Mouse (Mus musculus) kidney, postnatal 0 days (tissue): ENCODE measurements around the gene Gpc3. TPM values are rescaled to one million over a fixed set of nuclear protein-coding genes. Genes with fewer than 3 reads are reported as not detected.

Source experiments
- ATAC-seq: fragments of 200-750 bp; cut with Nextera tagmentation; replicated peaks from 2 replicates; pipeline ENCODE4 v1.8.0; 2017; ENCODE audit warnings: low read depth, moderate number of reproducible peaks, moderate TSS enrichment, moderate library complexity; ENCODE audit not compliant: low FRiP score
- DNase-seq: peaks from one replicate; pipeline ENCODE4 v3.0.0-alpha.2; 2016; ENCODE audit warnings: low spot score
- H3K27ac ChIP-seq: fragments of 300-500 bp; sonication (generic); 2 replicates; pipeline ENCODE4 v1.5.1; 2014; ENCODE audit warnings: mild to moderate bottlenecking
- H3K27me3 ChIP-seq: fragments of 300-500 bp; sonication (generic); 2 replicates; pipeline ENCODE4 v1.6.1; 2014; ENCODE audit warnings: low read length, mixed read lengths; ENCODE audit not compliant: insufficient read depth
- H3K36me3 ChIP-seq: fragments of 300-500 bp; sonication (generic); 2 replicates; pipeline ENCODE4 v1.6.1; 2014; ENCODE audit warnings: low read length, mixed read lengths; ENCODE audit not compliant: insufficient read depth
- H3K4me1 ChIP-seq: fragments of 300-500 bp; sonication (generic); replicated peaks from 2 replicates; pipeline ENCODE4 v1.6.1; 2014; ENCODE audit warnings: antibody characterized with exemption, low read length, mixed read lengths; ENCODE audit not compliant: insufficient read depth
- H3K4me2 ChIP-seq: fragments of 300-500 bp; sonication (generic); 2 replicates; pipeline ENCODE4 v1.6.1; 2014; ENCODE audit warnings: mild to moderate bottlenecking, low read length, moderate library complexity, mixed read lengths
- H3K4me3 ChIP-seq: fragments of 300-500 bp; sonication (generic); replicated peaks from 2 replicates; pipeline ENCODE4 v1.5.1; 2014; ENCODE audit warnings: low read depth, low read length
- H3K9ac ChIP-seq: fragments of 300-500 bp; sonication (generic); 2 replicates; pipeline ENCODE4 v1.6.1; 2014; ENCODE audit warnings: low read depth, low read length
- H3K9me3 ChIP-seq: fragments of 300-500 bp; sonication (generic); replicated peaks from 2 replicates; pipeline ENCODE4 v1.6.1; 2016; ENCODE audit warnings: low read length, inconsistent platforms, mixed read lengths
- CTCF ChIP-seq: IDR thresholded peaks from 2 replicates; pipeline ENCODE4 v1.5.1; 2016; ENCODE audit warnings: antibody characterized with exemption, low read depth, mild to moderate bottlenecking, moderate library complexity
- WGBS: fragments of 180-500 bp; shearing (Covaris S2); extraction: QIAGEN DNeasy Blood & Tissue Kit; methylation state at CpG from one replicate; pipeline ENCODE4 v1.1.7; 2014; 5-methylcytosine and 5-hydroxymethylcytosine counted together
- polyA plus RNA-seq: library from polyadenylated mRNA; unstranded; fragments of >200 nt; fragmentation: Nextera tagmentation; extraction: Ambion mirVana; gene quantifications from 2 replicates; pipeline ENCODE4 v1.2.1, GENCODE M21; 2015

Gene Gpc3
- polyA plus RNA-seq, 1 experiment from 2014 or later = 1,010 TPM

DNA sequence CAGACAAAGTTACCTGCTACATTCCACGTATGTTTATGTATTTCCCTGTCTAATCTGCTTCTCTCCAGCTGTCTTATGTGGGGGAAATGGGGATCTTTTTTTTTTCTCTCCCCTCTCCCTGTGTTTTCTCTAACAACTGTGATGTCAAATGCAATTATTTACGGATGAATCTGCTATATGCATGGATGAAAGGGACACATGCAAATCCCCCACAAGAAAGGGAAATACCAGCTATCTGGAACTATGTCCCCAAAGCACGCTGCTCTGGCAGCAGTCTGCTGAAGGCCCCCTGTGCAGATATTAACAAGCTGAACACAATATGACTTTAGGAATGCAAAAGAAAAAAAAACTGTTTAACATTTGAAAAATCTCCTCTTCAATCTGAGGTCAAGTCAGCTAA is 273.5 kb downstream of the Gpc3 start:
- ATAC-seq = no peak
- TF ChIP-seq CTCF = no peak
- Histone ChIP-seq H3K27me3 (no peaks in the 10 kb centered on the region), H3K4me3 (no peak overlapping the region), H3K4me1 (no peaks in the 10 kb centered on the region), H3K27ac (no peak overlapping the region), H3K36me3 (no peaks in the 10 kb centered on the region), H3K9me3 (no peaks in the 10 kb centered on the region), H3K4me2 (no peak overlapping the region), H3K9ac (no peak overlapping the region)
- DNase-seq = no peak
- WGBS = 65% methylated on average over 3 of the region's 3 CpGs

GRCm38 (mm10) chrX:52321791-52322190 is 292.0 kb downstream of the Gpc3 start:
- Histone ChIP-seq H3K9me3 (no peaks in the 10 kb centered on the region), H3K9ac (no peak overlapping the region), H3K27ac (no peak overlapping the region), H3K27me3 (no peaks in the 10 kb centered on the region), H3K4me2 (no peak overlapping the region), H3K4me3 (no peak overlapping the region), H3K4me1 (no peaks in the 10 kb centered on the region), H3K36me3 (no peaks in the 10 kb centered on the region)
- WGBS = 85% methylated on average over 4 of the region's 4 CpGs
- no peak for TF ChIP-seq CTCF
- ATAC-seq (no peak), DNase-seq (no peak)

DNA sequence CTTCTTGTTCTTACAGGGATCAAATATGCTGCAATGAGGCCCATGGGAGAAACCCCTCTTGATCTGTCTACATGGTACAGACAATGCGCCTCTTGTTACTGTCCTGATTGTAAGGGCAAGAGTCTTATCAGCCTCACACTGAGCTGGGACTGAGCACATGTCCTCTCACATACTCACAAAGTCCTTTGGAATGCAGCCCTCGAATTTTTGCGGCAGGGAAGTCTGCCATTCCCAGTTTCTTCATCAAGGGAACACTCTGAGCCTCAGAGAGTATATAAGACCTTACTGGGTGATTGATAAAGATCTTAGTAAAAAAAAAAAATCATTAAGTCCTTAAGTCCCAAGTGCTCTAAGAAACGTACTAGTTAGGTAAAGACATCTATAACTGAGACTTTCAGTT is 293.1 kb downstream of the Gpc3 start:
- WGBS = 66% methylated on average over 4 of the region's 4 CpGs
- DNase-seq (no peak), ATAC-seq (no peak)

GRCm38 (mm10) chrX:52310976-52311375 is 302.8 kb downstream of the Gpc3 start:
- H3K36me3 ChIP-seq = no peaks in the 10 kb centered on the region
- H3K9me3 ChIP-seq = no peaks in the 10 kb centered on the region
- ATAC-seq = no peak
- DNase-seq = no peak
- no peaks in the 10 kb centered on the region for H3K27me3 ChIP-seq
- WGBS = 87% methylated on average over 2 of the region's 2 CpGs
- H3K4me1 ChIP-seq = no peaks in the 10 kb centered on the region
- H3K4me2 ChIP-seq = no peak overlapping the region
- H3K9ac ChIP-seq = no peak overlapping the region
- no peak overlapping the region for H3K4me3 ChIP-seq
- H3K27ac ChIP-seq = no peak overlapping the region
- TF ChIP-seq CTCF = no peak

More for the DNA sequence above, 293.1 kb downstream of the Gpc3 start:
- Histone ChIP-seq H3K4me2 (no peak overlapping the region), H3K27ac (no peak overlapping the region), H3K4me3 (no peak overlapping the region), H3K4me1 (no peaks in the 10 kb centered on the region), H3K36me3 (no peaks in the 10 kb centered on the region), H3K9me3 (no peaks in the 10 kb centered on the region), H3K9ac (no peak overlapping the region), H3K27me3 (no peaks in the 10 kb centered on the region)
- TF ChIP-seq CTCF = no peak

- H3K4me1 ChIP-seq = no peaks in the 10 kb centered on the region
- 84% methylated on average over 4 of the region's 4 CpGs for WGBS
- H3K27ac ChIP-seq = no peak overlapping the region
- DNase-seq (no peak), ATAC-seq (no peak)
- H3K9ac ChIP-seq = no peak overlapping the region
- H3K27me3 ChIP-seq = no peaks in the 10 kb centered on the region
- no peak overlapping the region for H3K4me2 ChIP-seq
- no peaks in the 10 kb centered on the region for H3K9me3 ChIP-seq
- no peak overlapping the region for H3K4me3 ChIP-seq
- TF ChIP-seq CTCF = no peak
- no peaks in the 10 kb centered on the region for H3K36me3 ChIP-seq
Measured at GRCm38 (mm10) chrX:52305226-52305625, 308.5 kb downstream of the Gpc3 start.

DNA sequence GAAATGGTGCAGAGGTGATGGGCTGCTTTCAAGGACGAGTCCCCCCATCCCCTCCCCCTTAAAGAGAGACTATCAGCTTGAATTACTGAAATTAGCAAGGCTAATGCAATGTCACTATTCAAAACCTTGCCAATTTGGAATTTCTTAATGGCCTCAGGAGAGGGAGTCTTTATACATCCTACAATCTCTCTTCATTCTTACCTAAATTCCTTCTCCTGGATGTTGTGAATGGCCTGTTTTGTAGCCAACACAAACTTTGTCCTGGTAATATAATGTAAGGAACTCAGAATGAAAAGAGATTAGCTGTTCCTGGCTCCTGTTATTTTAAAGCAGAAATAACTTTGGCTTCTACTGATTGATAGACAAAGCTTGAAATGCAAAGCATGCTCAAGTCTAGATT is 325.0 kb downstream of the Gpc3 start:
- no peaks in the 10 kb centered on the region for H3K4me1 ChIP-seq
- no peak overlapping the region for H3K4me2 ChIP-seq
- ATAC-seq (no peak), DNase-seq (no peak)
- WGBS = 43% methylated on average over 1 of the region's 1 CpGs
- H3K36me3 ChIP-seq = no peaks in the 10 kb centered on the region
- no peak overlapping the region for H3K4me3 ChIP-seq
- no peaks in the 10 kb centered on the region for H3K9me3 ChIP-seq
- H3K9ac ChIP-seq = no peak overlapping the region
- no peak overlapping the region for H3K27ac ChIP-seq
- no peaks in the 10 kb centered on the region for H3K27me3 ChIP-seq
- no peak for TF ChIP-seq CTCF

DNA sequence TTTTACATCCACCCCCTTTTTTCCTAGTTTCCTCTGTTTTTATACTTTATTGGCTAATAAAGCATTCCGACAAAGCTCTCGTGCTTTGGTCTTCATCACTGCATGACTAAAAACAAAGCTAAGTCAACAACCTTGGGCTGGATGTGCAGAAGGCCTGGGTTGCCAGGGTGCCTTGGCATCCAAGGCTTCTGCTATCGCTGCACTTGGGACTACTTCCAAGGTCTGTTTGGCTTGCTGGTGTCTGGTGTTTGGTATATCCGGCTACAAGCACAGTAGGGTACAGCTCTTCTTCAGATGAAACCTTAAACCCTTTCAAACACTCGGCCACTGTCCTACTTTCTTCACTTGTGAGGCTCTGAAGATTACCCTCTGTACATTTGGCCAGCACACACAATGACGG is 325.8 kb downstream of the Gpc3 start:
- H3K9me3 ChIP-seq = no peaks in the 10 kb centered on the region
- H3K27ac ChIP-seq = no peak overlapping the region
- no peak overlapping the region for H3K9ac ChIP-seq
- no peak for DNase-seq
- H3K27me3 ChIP-seq = no peaks in the 10 kb centered on the region
- no peak overlapping the region for H3K4me2 ChIP-seq
- 72% methylated on average over 6 of the region's 6 CpGs for WGBS
- no peak for TF ChIP-seq CTCF
- no peaks in the 10 kb centered on the region for H3K36me3 ChIP-seq
- no peak overlapping the region for H3K4me3 ChIP-seq
- H3K4me1 ChIP-seq = no peaks in the 10 kb centered on the region
- ATAC-seq = no peak
